Mouse (Mus musculus) urinary bladder, postnatal 10 days (tissue): Measurements from ENCODE around the gene Lat.
"Not testable (repeated sequence)": the region's sequence is repeated elsewhere in the genome, so short reads cannot be mapped to it uniquely, and the experiment has no call there.

Source experiments
- DNase-seq: peaks from one replicate; pipeline ENCODE4 v3.0.0; 2022; ENCODE audit warnings: low spot score

The Lat gene

GRCm38 (mm10) chr7:126332691-126333090 lies 36.7 kb downstream of the Lat start:
- DNase-seq: no peak

DNA sequence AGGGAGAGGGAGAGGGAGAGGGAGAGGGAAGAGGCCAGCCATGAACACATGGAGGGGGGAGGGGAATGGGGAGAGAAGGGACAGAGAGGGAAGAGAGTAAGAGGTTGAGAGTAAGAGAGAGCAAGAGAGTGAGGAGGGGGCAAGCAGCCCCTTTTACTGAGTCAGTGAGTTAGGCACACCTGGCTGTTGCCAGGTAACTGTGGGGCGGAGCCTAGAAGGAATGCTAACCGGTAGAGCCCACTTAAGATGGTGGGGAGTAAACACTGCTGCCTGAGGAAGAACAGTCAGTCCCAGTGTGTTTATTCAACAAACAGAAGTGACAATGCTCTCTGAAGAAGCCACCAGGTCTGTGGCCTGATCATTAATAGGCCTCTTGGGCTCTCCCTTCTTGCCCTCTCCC lies 38.7 kb downstream of the Lat start:
- DNase-seq: no peak

DNA sequence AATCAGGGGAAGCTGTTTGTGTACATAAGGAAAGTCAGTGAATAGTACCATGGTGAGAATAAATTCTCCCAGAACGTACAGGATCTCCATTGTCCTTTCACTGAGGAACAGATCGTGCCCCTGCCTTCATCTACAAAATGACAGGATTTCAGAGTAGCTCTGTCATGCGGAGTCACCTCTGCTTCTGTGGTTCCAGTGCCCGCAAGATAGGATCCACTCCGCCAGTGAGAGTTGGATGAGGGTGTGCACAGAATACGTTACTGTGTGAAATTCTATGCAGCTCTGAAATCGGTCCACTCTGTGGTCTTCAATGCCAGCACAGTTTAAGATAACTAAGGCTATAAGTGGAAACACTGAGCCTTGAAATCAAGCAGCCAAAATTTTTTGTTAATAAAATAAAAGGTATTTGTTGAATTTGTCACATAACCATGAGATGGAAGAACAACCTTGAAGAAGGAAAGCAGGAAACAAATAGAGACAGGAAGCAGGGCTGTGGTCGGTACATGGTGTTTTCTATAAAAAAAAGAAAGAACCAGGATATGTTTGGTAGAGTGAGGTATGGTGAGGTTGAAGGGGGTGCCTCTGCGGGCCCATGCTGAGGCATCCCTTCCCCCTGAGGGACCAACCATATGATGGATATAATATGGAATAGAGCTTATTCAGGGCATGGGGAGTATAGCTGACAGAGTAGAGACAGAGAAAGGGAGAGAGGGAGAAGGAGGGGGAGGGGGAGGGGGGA lies 39.3 kb downstream of the Lat start:
- DNase-seq: no peak

- not testable (repeated sequence) for DNase-seq
Measured at GRCm38 (mm10) chr7:126328848-126329247, 40.5 kb downstream of the Lat start.

GRCm38 (mm10) chr7:126325576-126326273 lies 43.6 kb downstream of the Lat start:
- DNase-seq: not testable (repeated sequence)

DNA sequence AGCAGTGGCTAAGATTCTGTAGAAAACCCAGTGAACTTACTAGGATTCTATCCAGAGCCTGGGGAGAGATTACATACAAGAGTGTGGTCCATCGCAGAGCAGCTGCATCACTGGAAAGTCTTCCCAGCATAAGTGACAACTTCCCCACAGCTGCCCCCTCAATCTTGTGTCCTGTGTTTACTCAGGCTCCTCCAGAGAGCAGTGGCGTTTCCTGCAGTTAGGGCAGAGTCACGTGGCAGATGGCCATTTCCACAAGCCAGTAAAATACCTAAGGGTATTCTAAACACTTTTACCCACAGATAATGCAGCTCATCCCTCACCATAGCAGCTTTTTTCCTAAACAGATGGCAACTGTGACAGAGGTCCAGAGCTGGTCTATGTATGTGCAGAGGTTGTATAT lies 44.6 kb downstream of the Lat start:
- no peak for DNase-seq

DNA sequence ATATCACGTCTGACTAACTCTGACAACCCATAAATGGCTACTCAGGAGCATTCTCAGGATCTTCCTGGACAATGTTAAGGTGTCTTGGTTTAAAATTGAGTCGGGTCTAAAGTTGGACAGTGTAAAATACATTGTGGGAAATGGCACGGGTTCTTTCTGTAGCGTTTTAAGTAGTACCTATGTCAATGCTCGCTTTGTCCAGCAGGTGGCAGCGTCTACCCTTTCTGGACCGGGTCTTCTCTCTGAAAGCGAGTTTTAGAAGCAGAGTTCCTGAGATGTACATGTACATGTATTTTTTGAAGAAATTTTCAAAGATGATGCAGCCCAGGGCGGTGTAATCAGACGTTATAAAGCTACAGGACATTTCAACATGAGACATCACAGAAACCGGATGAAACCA lies 45.6 kb downstream of the Lat start:
- peak; percentile 35 for DNase-seq

DNA sequence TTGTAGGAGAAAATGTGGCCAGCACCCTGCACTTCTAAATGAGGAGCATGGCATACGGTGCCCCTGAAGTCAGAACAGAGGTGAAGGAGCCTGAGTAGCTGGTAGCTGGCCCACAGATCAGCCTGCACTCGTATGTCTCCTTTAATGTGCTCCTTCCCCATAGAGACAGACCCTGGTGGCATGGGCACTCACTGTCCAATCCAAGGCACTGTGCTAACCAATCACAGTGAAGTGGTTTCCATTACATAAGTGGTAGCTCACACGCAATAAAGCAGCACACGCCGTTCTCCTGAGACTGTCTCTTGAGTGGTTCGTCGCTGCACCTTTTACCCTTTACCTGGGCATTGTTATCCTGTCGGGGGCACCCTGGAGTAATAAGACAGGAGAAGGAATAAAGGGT lies 55.1 kb downstream of the Lat start:
- DNase-seq: no peak
